Mouse (Mus musculus) A20 (cell line): ENCODE results near the gene Zfp638.
A peak's percentile ranks its signal among the peaks of the same experiment; 100 is the strongest.

ENCODE experiments used
- DNase-seq: peaks from one replicate; pipeline ENCODE4 v3.0.0-alpha.2; 2011; ENCODE audit warnings: low read depth, low spot score

The Zfp638 gene

DNA sequence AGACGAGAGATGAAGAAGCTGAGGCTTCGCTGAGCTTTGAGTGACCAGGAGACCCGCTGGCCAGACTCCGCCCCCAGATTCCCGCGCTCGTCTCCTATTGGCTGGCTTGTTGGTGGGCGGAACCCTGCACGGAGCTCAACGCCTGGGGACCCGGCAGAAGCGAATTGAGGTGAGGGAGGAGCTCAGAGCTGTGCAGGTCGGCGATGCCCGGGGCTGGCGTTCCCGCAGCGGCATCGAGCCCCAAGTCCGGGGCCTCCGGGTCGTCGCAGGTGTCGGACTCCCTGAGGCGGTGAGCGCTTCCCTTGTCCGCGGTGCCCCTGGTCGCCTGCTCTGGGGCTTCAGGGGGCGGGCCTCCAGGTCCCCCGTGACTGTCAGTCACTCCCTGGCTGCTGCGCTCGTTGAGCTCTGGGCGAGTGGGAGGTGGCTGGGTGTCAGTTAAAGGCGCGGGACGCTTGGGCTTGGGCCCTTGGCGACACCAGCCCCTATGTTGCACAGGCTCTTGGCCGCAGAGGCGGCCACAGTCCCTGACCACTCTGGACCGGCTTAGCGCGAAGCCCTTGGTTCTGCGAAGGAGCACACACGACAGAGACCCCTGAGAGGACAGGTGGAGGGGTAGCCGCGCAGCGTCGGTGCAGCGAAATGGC, at the start of gene Zfp638:
Zfp638 (plus strand) TSS at position 156 of the 644 bp plus-strand sequence.
- peak; percentile 89 for DNase-seq

DNA sequence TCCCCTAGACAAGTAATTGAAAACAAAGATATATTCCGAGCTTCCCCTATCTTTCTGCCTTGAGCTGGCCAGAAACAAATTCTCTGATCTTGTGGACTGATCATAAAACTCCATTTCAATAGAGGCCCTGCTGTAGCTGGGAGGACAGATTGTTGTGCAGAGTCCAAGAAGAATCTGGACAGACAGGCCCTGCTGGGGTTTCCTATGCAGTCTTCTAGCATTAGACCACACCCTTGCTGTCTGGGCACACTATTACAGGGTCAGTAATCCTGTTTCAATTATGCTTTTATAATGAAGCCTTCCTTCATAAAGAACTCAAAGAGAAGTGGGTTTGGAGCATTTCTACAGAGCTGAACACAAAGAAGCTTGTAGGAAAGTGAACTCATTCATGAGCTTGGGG, 47.9 kb upstream of the Zfp638 start:
- DNase-seq: no peak

DNA sequence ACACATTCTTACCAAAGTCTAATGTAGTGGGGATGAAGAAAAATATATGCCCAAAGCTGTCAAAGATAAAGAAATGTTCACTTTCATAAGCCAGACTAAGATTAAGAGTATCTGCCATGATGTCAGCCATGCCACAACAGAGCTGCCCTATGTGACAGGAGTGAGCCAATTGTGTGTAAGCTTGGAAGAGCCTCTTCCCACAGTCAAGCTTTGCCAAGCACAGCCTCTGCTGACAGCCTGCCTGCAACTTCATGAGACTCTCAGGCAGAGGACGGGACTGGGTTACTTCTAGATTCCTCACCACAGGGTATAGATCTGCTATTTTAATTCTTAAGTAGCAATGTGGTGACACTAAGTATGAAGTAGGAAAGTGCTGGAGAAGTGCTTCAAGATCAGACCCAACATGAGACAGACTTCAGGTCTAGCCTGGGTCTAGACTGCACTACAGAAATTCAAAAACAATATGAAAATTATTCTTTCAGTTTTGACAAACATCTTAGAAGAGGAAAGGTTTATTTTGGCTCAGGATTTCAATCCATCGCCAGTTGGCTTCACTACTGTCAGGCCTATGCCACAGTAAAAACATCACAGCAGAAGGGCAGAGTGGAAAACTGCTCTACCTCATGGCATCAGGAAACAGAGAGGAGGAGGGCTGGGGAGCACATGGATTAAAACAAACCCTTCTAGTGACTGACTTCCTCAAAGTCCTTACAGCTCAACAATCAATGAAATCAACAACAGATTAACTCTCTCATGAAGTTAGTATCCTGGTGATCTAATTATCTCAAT, 46.0 kb upstream of the Zfp638 start:
- no peak for DNase-seq

DNA sequence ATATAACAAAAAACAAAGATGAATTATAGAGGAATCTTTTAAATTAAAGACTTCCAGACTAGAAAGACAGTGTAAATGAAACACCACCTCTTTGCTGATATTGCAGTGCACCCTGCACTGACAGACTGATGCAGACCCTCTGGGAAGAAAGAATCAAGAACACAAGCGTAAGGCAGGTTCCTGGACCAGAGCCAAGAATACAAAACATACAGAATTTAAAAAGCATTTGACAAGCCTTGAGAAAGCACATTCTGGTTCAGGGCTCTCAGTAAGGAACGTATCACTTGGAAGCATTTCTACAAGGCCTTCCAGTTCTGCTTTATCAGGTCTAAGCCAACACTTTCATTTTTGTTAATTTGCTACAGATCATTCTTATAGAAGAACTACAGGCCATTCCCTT, 45.1 kb upstream of the Zfp638 start:
- no peak for DNase-seq

DNA sequence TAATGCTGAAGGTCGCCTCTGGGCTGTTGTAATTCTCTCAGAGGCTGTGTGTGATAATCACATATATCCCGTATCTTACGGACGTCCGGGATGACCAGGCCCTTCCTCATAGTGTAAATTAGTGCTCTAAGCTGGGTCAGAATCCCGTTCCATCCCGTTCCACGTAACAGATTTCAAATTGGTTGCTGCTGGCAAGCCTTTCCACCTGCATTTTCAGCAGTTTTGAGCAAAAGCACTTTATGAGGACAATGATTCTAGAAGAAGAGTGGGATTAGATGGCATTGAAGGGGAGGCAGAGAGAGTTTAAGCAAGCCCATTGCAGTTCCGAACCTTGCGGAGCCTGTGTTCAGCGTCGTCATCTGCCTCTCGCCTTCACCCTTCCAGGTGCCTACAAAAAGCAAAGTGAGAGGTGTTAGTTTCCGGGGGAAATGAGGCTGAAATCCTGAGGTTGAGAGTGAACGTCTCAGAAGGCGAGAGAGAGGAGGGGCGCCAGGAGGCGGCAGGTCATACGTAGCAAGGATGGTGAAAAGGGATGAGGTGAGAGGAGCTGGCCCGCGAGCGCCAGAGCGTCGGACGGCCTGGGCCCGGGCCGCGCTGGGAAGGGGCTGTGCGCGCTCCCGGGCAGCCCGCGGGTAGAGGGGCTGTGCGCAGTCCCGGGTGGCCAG, 35.8 kb upstream of the Zfp638 start:
- no peak for DNase-seq

DNA sequence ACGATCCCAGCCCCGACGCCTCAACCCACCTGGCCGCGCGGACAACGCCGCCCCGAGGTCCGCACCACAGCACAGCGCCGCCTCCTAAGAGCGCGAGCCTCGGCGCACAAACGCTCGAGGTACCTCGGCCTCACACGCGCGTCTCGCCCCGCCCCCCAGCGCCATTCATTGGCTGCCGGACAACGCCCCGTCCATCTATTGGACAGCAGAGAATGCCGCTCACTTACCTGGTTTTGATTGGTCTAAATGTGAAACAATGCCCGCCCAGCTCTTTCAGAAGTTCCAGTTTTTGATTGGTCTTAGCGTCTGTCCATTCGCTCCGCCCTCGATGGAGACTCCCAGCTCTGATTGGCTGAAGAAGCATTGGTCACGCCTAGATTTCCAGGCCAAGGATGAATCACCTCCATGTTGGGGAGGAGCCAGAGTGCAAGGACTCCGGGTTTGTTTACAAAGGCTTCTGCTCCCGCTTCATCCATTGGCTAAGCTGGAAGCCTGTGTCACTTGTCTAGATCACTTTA, 35.2 kb upstream of the Zfp638 start, which contains the start of gene Paip2b:
Paip2b (minus strand) TSS at position 136 of the 518 bp plus-strand sequence.
- DNase-seq: peak; percentile 94

DNA sequence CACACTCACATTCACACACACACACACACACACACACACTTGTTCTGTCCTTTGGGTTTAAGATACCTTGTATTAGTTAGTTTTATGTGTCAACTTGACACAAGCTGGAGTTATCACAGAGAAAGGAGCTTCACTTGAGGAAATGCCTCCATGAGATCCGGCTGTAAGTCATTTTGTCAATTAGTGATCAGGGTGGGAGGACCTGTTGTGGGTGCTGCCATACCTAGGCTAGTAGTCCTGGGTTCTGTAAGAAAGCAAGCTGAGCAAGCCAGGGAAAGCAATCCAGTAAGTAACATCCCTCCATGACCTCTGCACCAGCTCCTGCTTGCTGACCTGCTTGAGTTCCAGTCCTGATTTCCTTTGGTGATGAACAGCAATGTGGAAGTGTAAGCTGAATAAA, 34.5 kb upstream of the Zfp638 start:
- DNase-seq: peak; percentile 3

DNA sequence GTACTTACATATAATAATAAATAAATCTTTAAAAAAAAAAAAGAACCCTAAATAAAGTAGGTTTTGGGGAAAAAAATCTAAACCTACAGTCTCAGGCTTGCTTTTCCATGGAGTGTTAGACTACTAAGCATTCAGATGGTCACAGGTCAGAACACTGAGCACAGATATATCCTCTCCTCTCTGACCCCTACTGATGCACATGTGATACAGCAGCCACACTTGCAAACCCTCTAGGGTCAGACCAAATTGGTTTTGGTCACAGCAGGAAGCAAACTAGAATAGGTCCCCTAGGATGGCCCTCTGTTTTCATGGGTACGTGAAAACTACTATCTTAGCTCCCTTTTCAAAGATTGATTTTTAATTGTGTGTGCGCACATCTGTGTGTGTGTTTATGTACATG, 30.1 kb upstream of the Zfp638 start:
- peak; percentile 5 for DNase-seq

DNA sequence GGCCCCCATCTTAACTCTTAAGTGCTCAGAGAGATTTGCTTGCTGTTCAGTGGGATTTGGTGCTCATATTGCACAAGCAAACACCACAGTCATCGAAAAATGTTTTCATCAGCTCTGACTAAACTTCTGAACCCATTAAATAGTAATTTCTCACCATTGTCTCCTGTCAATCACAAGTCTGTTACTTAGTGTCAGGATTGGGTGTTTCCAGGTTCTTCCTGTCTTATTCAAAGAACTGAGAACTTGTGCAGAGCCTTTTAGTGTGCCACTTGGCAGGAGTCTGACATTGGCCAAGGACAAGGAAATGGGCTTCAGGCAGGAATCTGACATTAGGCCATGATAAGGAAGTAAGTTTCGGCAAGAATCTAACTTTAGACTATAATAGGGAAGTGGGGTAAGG, 28.9 kb upstream of the Zfp638 start:
- DNase-seq: no peak

DNA sequence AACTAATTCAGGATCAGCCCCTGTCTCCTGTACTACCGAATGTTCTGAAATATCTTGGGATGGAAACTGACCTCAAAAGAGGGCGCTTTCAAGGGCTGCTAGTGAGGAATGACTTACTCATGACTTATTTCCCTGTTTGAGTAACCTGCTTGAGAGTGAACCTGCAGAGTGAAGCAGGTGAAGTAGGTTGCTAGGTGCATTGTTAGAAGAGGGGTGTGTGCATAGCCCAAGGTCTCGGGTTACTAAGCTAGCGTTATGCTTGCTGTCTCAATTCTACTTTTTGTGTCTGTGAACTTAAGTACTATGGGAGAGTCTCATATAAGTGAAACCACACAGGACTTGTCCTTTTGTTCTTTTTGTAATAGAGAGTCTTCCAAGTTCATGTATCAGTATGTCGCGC, 26.8 kb upstream of the Zfp638 start:
- DNase-seq: no peak

DNA sequence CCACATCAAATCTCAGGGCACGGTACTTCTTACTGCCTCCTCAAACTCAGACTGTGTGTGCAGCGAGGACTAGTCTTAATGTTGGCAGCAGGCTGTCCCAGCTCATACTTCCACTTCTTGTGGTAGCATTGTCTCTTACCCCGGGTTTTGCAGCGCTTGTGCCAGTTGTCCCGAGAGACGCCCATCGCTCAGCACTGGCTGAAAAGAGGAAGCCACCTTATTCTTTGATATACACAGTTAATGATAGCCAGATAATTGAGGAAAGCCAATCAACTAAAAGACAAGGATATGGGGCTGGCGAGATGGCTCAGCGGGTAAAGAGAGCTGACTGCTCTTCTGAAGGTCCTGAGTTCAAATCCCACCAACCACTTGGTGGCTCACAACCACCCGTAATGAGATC, 22.0 kb upstream of the Zfp638 start:
- no peak for DNase-seq

DNA sequence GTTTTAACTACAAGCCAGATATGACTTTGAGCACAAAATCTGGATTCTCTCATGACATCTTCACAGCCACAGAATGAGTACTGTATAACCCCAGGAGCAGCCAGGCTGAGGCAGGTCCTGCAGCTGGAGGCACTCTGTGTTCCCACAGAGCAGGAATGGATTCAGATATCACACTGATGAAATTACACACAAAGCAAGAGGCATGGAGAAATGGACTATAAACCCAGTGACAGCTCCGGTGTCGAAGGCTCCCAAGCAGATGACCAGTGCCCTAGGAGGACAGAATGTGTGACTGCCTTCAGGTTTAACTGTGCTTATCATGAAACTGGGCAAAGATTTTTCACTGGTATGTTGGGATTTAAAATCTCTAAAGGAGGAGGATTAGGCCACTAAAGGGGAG, 20.8 kb upstream of the Zfp638 start:
- no peak for DNase-seq

DNA sequence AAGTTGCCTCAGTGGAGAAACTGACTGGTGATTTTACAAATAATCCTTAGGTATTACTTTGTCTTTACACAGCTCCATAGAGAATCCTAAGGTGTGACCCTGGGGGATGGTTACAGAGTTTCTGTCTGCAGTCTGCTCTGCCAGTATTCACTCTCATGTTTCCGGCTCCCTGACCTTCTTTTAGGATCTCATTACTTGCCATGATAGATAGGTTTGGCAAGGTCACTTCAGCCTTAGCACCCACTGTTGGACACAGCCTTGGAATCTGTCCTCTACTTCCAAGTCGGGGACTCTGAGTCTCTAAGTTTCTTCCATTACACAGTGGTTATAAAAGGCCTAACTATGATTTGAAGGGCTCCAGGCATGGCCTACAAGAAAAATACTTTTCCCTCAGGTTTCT, 17.5 kb upstream of the Zfp638 start:
- DNase-seq: no peak

DNA sequence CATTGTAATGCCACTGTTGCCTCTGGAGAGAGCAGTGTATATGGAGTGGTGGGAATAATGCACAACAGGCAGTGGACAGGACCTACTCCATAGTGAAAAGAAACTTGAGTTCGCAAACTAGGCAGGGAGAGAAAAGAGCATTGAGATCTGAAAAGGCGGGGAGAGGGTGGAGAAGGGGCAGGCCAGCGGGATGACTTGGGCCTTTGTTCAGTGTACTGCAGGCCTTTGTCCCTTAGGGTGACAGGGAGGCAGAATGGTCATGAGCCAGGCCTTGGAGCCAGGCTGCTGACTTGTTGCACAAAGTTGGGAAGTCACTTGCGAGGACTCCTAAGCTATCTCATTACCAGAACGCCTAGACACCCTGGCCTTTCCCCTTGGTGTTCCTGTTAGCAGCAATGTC, 9.4 kb upstream of the Zfp638 start:
- DNase-seq: no peak

DNA sequence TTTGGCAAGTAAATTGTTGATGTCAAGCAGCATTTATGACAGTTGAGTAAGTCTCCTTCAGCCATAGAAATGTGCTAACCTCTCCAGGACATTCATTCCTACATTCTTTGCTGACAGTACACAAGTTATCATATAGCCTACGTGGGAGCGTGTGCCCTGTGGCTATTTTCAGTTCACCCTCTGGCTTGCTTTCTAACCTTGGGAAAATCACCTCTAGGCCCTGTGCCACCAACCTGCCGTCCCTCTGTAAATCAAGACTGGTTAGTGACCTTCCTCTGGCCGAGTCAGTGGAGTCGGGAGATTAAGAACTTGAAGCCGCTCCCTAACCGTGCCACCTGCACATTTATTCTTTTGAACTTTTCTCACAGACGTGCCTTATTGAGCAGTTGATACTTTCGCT, 6.9 kb upstream of the Zfp638 start:
- no peak for DNase-seq

DNA sequence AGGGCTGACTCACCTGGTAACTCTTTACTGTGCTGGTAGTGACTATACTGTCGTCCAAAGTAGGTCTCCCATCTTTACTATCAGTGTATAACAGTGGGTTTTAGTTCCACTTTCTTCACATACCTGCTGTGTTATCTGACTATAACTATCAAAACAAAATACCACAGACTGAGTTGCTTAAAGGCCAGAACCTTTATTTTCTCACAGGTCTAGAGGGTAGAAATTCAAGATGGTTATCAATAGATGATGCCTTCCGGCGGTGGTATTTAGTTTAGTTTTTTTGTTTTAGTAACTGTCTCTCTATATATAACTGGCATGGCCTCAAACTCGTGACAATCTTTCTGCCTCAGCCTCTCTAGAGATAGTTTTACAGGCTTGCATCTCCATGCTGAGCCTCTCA, 3.4 kb upstream of the Zfp638 start:
- no peak for DNase-seq

DNA sequence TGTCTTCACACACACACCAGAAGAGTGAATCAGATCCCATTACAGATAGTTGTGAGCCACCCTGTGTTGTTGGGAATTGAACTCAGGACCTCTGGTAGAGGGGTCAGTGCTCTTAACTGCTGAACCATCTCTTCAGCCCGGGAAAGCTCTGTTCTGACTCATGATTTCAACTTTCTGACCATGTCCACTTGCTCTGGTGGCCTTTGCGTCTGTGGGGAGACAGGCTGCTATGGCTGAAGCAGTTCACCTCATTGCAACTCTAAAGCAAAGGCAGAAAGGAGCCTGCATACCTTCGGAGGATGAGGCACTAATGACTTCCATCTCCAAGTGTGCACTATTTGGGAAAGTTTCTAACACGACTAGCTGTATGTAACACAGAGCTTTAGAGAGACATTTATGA, 486 bp upstream of the Zfp638 start:
- no peak for DNase-seq

DNA sequence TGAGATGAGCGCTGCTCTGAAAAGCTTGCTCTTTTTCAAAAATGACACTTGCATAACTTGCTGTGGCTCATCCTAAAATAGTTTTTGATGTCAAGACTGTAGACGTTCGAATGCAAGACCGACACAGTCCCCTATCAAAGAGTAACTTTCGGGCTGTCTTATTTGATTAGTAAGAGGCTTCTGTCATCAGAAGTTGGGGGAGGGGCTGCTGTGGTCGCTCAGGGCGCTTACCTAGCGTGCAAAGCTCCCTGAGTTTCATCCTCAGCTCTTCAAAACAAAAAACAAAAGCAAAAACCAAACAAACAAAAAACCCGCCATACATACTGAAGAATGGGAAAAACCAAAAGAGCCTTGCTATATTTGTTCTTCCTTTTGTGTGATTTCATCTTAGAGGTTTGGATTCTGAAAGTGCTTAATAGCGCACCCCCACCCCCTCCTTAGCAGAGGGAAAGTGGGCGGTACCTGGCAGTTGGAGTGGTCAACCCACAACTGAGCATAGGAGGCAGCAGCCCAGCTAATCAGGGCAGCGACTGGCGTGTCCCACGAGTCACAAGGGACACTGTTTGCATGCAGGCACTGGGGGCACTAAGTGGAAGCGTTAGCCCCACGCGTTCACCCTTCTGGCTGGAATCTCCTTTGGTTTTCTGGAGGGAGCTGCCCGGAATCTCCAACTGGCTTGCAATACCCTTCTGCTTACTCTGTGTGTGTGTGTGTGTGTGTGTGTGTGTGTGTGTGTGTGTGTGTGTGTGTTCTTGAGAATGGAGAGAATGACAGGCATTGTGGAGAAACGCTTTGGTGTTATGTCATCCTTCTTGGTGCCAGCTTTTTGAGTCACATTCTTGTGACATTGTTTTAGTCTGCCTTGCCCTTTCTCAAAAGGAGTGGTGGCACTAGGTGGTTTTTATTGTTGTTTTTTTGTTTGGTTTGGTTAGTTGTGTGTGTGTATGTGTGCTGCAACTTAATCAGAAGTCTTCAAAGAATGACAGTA, 983 bp downstream of the Zfp638 start:
- peak; percentile 61 for DNase-seq

DNA sequence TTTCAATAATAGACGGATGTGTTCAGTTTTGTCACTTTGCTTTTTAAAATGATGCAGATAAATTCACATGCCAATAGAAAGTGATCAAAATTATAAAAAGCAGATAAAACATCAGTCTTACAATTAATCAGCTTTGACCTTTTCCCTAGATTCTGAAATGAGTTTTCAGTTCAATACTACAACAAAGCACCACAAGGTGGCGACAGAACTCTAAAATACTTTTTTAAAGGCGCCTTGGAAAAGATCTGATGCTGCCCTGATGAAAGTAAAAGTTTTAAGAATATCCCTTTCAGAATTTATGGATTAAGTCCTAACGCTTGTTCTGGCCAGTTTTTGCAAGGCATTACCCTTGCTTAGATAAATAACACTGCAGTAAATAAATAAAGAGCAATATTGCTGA, 12.9 kb downstream of the Zfp638 start:
- DNase-seq: peak; percentile 49

DNA sequence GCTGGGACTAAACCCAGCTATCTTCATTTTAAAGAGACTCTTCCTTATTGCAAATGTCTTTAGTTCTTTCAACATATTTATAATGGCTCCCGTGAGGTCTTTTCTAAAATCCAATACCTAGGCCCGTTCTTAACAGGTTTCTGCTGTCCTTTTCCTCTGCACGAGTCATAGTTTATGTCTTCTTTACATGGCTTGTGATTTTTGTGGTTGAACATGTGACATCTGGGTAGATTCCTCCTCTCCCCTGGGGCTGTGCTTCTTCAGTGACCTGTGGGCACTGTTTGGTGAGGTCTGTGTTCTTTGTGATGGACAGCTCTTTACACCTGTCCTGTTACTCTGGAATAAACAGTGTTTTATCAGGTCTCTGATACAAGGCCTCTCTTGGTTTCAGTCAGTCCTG, 19.9 kb downstream of the Zfp638 start:
- no peak for DNase-seq

DNA sequence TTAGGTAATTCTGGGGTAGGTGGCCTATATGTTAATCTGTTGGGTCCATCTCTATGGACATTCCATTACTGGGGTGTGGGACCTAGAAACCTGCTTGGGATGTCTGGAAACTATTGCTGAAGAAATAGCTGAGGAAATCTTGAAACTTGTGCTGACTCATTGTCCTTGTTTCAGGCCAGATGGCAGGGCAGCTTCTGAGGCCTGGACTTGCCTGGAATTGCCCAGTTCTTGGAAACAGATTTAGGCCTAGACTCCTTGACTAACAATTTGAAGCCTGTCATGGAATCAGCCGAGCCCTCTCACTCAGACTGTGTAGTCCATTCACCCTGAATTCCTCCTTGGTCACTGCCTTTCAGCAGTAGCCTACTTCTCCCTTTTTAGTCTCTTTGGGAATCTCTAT, 21.9 kb downstream of the Zfp638 start:
- no peak for DNase-seq
